Mouse (Mus musculus) urinary bladder, postnatal 0 days (tissue): Measurements from ENCODE around the gene Mdn1. TPM values are rescaled to one million over a fixed set of nuclear protein-coding genes. Genes with fewer than 3 reads are reported as not detected.

Source experiments
- polyA plus RNA-seq: library from polyadenylated mRNA; unstranded; fragments of >200 nt; fragmentation: Nextera tagmentation; extraction: Ambion mirVana; gene quantifications from 2 replicates; pipeline ENCODE4 v1.2.1, GENCODE M21; 2015

Mdn1 gene
- polyA plus RNA-seq: 4.8 and 5.0 TPM in 2 replicates

GRCm38 (mm10) chr4:32656918-32657662 is at the start of gene Mdn1:
Mdn1 (plus strand) TSS chr4:32657119.

DNA sequence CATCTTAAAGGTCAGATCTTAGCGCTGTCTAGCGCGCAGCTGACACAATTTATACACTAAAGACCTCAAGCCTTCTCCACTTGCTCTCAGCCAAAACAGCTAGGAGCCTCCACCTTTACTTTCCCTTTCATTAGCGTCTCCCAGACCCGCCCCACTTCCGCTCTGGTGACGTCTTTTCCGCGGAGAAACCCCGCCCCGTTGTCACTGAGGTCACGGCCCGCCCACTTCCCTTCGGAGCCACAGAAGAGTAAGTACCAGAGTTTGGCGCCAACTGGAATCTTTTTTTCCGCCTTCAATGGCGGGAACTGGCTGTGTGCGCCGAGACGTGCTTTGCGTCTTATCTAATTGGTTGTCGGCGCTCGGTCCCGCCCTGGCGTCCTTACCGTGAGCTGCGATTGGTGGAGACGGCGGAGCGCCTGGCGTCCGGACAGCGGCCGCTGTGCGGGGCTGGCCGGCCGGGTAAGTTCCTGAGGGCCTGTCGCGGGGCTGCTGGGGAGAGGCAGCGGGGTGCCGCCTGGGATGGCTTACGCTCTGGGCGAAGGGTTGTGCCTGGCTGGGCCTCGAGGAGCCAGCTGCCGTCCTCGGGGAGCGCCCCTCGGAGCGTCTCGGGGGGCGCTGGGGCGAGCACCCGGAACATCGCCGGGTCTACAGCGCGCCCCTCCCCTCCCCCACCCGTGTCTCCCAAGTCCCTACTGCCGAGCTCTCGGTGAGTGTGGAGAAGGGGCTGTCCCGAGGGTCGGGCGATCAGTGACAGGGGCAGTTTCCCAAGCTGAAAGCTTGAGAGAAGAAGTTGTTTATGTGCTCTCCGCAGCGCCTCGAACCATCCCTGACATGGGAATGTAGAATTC is 41.7 kb upstream of the Mdn1 start, which contains the start of gene Casp8ap2:
Casp8ap2 (plus strand) TSS at position 418 of the 848 bp plus-strand sequence.

GRCm38 (mm10) chr4:32799966-32800576 is 143.2 kb downstream of the Mdn1 start, which contains the start of gene Lyrm2:
Lyrm2 (plus strand) TSS chr4:32800253.

Other genes starting within 250 kb of the Mdn1 start
- gene Gja10, start 54.4 kb upstream of the Mdn1 start, polyA plus RNA-seq: not detected in 2 replicates
- gene Casp8ap2, start 41.7 kb upstream of the Mdn1 start, polyA plus RNA-seq: 20.7 and 22.2 TPM in 2 replicates
- 82.0 and 83.3 TPM in 2 replicates for gene Lyrm2, start 143.1 kb downstream of the Mdn1 start, polyA plus RNA-seq